Mouse (Mus musculus): ENCODE measurements around the gene Gm15127. TPM values are rescaled to one million over a fixed set of nuclear protein-coding genes. Genes with fewer than 3 reads are reported as not detected.
"Not testable (repeated sequence)": the region's sequence is repeated elsewhere in the genome, so short reads cannot be mapped to it uniquely, and the experiment has no call there.

The Gm15127 gene
- not detected in 2 replicates for total RNA-seq (2015; ENCODE audit: low replicate concordance)
- not detected in 2 replicates for total RNA-seq (2017; ENCODE audit: low replicate concordance)

DNA sequence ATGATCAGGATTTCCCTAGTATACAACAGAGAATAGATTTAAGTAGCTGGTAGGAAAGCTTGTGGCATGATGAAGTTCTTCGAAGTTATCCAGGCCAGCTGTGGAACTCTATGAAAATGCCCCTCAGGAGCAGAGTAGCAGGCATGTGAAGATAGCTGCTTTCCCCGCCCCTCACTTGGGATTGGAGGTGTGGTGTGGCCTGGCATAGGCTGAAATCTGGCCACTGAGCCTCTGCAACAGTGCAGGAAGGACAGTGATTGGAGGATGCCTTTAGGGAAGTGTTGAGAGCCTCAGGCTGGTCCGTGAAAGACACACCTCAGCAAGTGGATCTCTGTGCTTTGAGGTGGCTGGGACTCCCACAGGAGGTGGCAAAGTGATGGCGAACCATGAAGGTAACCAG lies at the start of gene Gm15127:
Gene Gm15127 (plus strand): TSS at position 301 of the 400 bp plus-strand sequence.
- ATAC-seq (replicated peaks; ENCODE audit: low FRiP score, poor library complexity, severe bottlenecking): not testable (repeated sequence)

DNA sequence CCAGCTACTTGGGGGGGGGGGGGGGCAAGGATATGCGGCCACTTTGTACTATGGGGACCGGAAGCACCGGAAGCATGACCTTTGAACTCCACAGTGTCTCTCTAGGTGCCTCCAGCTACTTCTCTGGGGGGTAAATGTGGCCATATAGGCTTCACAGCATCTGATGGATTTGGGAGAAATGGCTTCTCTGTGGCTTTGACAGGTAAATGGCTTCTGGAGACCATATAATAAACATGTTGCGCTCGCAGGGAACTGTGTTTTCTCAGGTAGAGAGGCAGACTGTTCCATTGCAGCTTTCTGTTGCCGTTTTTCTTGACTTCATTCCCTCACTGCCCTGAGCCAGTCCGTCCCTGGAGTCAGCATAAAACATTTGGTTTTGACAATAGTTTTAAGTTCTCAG lies 48.3 kb upstream of the Gm15127 start, which contains the start of gene Gm8334:
Gene Gm8334 (minus strand): TSS at position 101 of the 400 bp plus-strand sequence.
- ATAC-seq (replicated peaks; ENCODE audit: low FRiP score, poor library complexity, severe bottlenecking): not testable (repeated sequence)

GRCm38 (mm10) chrX:148676290-148676689 lies 12.9 kb downstream of the Gm15127 start:
- not testable (repeated sequence) for ATAC-seq (replicated peaks; ENCODE audit: low FRiP score, poor library complexity, severe bottlenecking)

Other genes with a start within 250 kb of the Gm15127 start
- not detected in 2 replicates for gene Gm15114, start 174.6 kb upstream of the Gm15127 start, total RNA-seq (2015; ENCODE audit: low replicate concordance)
- gene Gm15114, start 174.6 kb upstream of the Gm15127 start, total RNA-seq (2017; ENCODE audit: low replicate concordance): not detected in 2 replicates
- gene Gm8334, start 48.4 kb upstream of the Gm15127 start, total RNA-seq (2015; ENCODE audit: low replicate concordance): not detected in 2 replicates
- not detected in 2 replicates for gene Gm8334, start 48.4 kb upstream of the Gm15127 start, total RNA-seq (2017; ENCODE audit: low replicate concordance)
- not detected in 2 replicates for gene Luzp4, start 194.0 kb downstream of the Gm15127 start, total RNA-seq (2015; ENCODE audit: low replicate concordance)
- not detected in 2 replicates for gene Luzp4, start 194.0 kb downstream of the Gm15127 start, total RNA-seq (2017; ENCODE audit: low replicate concordance)

Data from erythroid progenitor cell, adult 5-6 weeks (primary cell).